Mouse (Mus musculus) thymus, postnatal 36 days (tissue): ENCODE results near the gene Egln2.
A peak's percentile ranks its signal among the peaks of the same experiment; 100 is the strongest.

Experiments
- DNase-seq, 2 experiments: peaks; one replicate each; pipeline ENCODE4 v3.0.0; 2022; ENCODE audit warnings: mixed read lengths in 2 of 2

Egln2 gene

GRCm38 (mm10) chr7:27166614-27167474 lies at the start of gene Egln2:
Egln2 (minus strand) TSS chr7:27166802.
- DNase-seq: peak; percentile 94 to 95

DNA sequence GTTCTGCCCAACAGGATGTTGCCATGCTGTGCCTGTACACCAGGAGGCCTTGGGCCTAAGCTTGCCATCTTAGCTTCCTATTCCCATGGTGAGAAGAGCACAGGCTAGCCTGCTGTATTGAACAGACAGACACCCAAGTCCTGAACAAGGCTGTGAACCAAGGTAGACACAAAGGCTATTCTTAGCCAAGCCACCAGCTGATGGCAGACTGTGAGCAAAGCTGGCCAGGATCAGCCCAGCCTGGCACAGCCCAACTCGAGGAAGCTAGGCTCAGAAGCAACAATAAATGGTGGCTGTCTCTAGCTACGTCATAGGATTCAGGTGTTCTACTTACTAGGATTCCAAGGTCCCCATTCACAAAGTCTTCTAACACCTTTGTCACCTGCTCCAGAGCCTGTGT lies 46.0 kb upstream of the Egln2 start:
- DNase-seq: no peak

DNA sequence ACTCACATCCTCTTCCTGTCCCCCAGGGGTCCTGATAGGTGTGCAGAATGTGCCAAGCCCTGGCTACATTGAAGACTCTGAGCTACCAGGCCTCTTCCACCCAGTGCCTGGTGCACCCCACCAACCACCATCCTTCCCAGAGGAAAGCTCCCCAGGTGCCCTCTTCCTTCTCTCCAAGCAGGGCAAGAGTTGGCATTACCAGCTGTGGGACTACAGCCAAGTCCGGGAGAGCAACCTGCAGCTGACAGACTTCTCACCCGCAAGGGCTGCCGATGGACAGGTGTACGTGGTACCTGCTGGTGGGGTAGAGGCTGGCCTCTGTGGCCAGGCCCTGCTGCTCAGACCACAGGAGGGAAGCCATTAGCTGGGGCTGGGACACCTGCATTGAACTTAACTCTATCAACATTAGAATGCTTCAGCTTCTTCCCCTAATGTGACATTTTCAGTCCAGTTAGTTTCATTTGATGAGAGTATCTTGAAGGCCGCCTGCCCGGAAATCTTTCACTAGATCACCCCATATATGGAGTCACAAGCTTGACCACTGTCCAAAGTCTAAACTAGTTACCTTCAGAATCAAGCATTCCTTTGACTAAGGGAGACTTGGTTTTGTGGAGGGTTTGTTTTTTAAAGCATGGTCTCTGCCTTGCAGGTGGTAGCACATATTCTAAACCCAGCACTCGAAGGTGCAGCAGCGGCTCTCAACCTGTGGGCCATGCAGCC lies 37.3 kb upstream of the Egln2 start:
- DNase-seq: no peak

DNA sequence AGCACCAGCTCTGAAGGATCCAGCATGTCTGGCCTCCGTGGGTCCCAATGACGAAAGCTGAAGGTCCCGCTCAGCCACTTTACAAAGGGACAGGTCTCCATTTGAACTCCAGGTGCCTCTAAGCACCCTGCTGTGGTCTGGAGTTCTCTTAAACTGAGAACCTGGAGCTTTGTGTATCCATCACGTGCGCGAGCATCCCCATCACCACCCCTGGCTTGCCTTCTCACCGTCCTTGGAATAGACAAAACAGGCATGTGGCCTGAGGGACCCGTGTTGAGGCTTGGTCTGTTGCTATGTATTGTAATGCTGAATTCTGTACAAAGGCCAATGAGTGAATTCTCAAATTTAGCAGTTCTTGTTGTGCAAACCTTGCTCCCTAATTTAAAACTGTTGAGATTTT lies 32.2 kb upstream of the Egln2 start:
- DNase-seq: no peak

DNA sequence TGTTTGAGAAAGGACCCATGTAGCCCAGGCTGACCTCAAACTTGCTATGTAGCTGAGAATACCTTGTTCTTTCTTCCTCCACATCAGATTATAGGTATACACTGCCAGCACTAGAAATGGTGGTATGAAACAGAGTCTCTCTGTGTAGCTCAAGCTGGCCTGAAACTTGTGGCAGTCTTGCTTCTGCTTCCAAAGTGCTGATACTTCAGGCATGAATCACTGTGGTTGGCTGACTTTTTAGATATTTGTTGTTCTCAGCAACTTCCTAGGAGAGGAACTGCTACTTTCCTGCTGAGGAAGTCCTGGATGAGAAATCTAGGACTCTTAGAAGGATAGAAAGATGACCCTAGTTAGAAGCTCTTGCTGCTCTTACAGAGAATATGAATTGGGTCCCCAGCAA lies 31.8 kb upstream of the Egln2 start:
- no peak for DNase-seq

DNA sequence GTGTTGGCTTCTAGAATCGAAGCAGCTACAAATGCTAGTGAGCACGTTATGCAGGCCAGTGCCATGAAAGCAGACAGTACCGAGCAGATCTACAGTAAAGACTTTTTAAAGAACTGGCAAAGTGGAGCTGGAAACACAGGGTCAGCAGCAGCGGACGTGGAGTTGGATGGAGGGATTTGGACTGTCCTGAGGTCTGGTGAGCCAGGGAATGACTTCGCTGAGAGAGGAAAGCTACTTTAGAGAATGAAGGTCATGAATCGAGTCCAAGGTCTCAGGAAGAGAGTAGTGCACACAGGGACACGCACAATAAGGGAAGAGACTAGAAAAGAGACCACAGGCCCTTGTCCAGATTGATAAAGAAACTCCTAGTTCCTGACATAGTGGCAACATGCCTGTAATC lies 31.0 kb upstream of the Egln2 start:
- DNase-seq: no peak

DNA sequence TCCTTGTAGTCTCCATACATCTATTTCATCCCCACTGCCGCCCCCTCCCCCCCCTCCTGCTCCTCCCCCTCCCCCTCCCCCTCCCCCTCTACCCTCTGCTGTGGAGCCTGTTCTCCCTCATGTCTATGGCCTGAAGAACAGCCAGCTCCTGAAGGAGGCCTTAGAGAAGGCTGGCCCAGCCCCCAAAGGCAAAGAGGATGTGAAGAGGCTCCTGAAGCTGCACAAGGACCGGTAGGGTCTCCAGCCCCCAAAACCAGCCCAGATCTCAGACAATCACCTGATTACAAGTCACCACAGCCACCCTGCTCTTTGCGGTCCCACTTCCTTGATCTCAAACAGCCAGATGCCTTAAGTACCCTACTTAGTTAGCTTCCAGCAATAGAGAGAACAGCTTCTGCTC lies 30.5 kb upstream of the Egln2 start:
- no peak for DNase-seq

GRCm38 (mm10) chr7:27195681-27196611 lies 29.3 kb upstream of the Egln2 start, which contains the start of the genes BC024978 and Snrpa:
BC024978 (plus strand) TSS chr7:27195781.
Snrpa (minus strand) TSS chr7:27196271.
- peak; percentile 89 to 97 for DNase-seq

DNA sequence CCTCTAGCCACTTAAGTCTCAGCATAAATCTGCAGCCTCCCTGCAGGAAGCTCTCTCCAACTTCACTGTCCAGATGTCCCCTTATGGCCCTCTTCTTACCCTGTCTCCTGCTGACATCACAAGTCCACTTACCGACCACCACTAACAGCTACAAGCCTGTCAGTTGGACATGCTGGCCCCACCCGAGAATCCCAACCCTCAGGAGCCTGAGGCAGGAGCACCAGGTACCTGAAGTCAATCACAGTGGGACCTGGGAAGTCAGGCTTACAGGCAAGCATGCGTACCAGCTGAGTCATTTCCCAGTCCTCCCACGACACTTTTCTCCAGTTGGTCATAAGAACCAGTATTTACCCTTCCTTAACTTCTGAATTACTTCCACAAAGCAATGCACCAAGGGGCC lies 27.1 kb upstream of the Egln2 start:
- DNase-seq: no peak

DNA sequence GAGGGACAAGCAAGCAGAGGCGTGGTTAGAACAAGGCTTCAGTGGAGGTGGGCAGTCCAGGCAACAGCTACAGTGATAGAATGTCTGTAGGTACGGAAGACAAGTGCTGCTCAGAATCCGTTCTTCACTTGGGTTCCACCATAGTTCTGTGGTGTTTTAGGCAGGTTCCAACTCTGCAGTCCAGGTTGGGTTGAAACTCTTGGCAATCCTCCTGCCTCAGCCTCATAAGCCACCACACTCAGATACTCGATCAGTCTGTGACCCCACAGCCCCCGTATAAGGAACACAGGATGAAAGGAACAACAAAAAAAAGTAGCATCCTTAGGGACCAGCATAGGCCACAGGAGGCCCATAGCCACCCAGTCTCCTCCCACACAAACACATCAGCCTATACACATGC lies 25.8 kb upstream of the Egln2 start:
- DNase-seq: no peak

- DNase-seq: no peak
Observed at GRCm38 (mm10) chr7:27189271-27189931, 22.8 kb upstream of the Egln2 start.

- DNase-seq: no peak
Observed at GRCm38 (mm10) chr7:27185986-27186385, 19.4 kb upstream of the Egln2 start.

- peak; percentile 42 to 50 for DNase-seq
Observed at GRCm38 (mm10) chr7:27184964-27185363, 18.4 kb upstream of the Egln2 start.

DNA sequence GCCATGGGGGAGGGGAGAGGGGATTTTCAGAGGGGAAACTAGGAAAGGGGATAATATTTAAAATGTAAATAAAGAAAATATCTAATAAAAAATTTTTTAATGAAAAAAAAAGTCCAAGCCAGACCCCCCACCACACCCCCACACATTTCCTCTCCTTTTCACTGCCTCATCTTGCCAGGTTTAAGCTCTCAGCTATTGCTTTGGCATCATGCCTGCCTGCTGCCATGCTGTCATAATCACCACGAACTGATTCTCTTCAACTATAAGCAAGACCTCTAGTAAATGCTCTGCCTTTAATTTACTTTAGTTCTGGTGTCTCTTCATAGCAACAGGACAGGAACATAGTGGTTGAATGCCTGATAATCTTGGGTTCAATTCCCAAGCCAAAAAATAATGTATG lies 15.9 kb upstream of the Egln2 start:
- no peak for DNase-seq

GRCm38 (mm10) chr7:27180837-27181695 lies 14.5 kb upstream of the Egln2 start, which contains the start of the genes Gm21983 and Mia:
Gm21983 (minus strand) TSS chr7:27181086.
Mia (minus strand) TSS chr7:27181157.
- no peak for DNase-seq

DNA sequence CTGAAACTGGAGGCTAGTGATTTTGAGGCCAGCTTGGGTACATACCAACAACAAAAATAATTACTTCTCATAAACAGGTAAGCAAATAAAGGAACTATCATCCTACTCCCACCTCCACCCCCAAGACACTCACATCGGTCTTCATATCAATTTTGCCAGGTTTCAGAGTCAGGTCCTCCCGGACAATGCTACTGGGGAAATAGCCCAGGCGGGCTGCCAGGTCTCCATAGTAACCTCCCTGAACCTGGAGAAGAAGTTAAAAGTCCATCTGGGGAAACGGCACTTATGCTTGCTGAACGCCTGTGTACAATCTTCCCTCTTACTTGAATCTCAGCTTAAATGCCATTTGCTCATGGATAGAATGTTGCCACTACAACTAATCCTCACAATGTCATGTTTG lies 13.4 kb upstream of the Egln2 start:
- DNase-seq: no peak

DNA sequence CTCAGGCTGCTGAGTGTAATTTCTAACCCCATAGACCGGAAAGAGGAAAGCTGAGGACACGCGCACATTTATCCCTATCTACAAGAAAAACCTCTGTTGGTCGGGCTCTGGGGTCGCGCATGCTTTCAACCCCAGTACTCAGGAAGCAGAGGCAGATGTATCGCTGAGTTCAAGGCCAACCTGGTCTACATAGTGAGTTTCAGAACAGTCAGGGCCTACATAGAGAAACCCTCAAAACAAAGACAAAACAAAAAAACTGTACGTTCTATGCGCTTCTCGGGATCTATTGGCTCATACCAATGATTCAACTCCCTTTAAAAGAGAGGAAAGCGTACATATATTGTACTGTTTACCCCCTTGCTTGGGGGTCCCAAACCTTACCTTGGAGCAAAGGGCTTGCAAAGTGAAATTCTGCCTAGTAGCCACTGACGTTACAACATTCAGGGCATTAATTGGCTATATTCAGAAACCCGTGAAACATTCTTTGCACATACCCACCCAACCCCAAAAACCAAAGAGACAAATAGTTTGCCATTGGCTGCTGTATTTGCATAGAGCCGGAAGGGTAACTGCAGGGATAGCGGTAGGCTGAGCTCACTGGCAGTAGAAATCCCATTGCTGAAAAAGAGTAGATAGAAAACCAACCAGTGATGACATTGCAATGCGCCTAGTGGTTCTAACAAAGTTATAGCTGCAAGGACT lies 12.8 kb upstream of the Egln2 start:
- DNase-seq: no peak

GRCm38 (mm10) chr7:27178324-27179216 lies 12.0 kb upstream of the Egln2 start, which contains the start of gene Rab4b:
Rab4b (minus strand) TSS chr7:27178896.
- peak; percentile 99 to 100 for DNase-seq

DNA sequence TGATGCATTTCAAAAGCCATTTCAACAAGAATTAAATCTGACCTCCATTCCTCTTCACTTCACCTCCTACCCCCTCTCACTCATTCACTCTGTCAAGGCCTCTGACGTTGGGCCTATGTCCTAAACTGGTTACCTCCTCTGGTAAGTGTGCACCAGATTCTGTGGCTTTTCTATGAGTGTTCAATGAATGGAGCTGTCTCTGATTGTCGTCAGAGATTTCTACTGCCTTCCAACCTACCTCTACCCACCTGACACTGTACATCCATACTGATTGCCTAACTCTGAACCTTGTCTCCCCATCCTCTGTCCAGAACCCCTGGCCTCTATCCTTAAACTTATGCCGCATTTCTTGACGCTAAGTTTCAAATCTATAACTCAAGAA lies 11.3 kb upstream of the Egln2 start:
- no peak for DNase-seq
